Comparison of ENCODE assay signal across 8 mouse cellular contexts in genomic region chr11:97138554-97139226, GRCm38 (mm10). TPM values are rescaled to one million over a fixed set of nuclear protein-coding genes. Genes with fewer than 3 reads are reported as not detected.
DNase-seq lines count a peak whose midpoint lies in the region; ATAC-seq and TF ChIP-seq lines count a peak whose summit lies in the region.

No protein-coding gene starts in this region.

- peak overlapping the region; percentile 42 for H3K4me3 ChIP-seq in left cerebral cortex, adult 2 months
- peak overlapping the region; percentile 43 for H3K4me3 ChIP-seq in forebrain, embryonic 16.5 days (replicated peaks; ENCODE audit: low read length)
- peak overlapping the region; percentile 39 for H3K4me3 ChIP-seq in neural tube, embryonic 13.5 days

- intact Hi-C loops in left cerebral cortex, adult 2 months (cut with DNase I) = no loop called here

- no peak for TF ChIP-seq CTCF in left cerebral cortex, adult 2 months (IDR thresholded peaks at IDR 0.05)

- WGBS in forebrain, embryonic 16.5 days = 4% methylated on average over 60 of the region's 69 CpGs
- 5% methylated on average over 64 of the region's 69 CpGs for WGBS in neural tube, embryonic 13.5 days

- H3K4me2 ChIP-seq in forebrain, embryonic 16.5 days (ENCODE audit: low read length) = peak overlapping the region; percentile 68
- H3K4me2 ChIP-seq in neural tube, embryonic 13.5 days = peak overlapping the region; percentile 67

- peak; percentile 67 for ATAC-seq in forebrain, embryonic 16.5 days
- ATAC-seq in neural tube, embryonic 13.5 days (ENCODE audit: low read depth) = peak; percentile 84
- no peak for ATAC-seq in CD4-positive, CD25-positive, alpha-beta regulatory T cell, adult 4 months

- peak overlapping the region; percentile 67 for H3K9ac ChIP-seq in forebrain, embryonic 16.5 days (replicated peaks; ENCODE audit: low read depth, low read length)
- H3K9ac ChIP-seq in neural tube, embryonic 13.5 days = peak overlapping the region; percentile 77

- H3K27ac ChIP-seq in left cerebral cortex, adult 2 months = peak overlapping the region; percentile 67
- H3K27ac ChIP-seq in forebrain, embryonic 16.5 days (ENCODE audit: low read length) = no peak overlapping the region
- H3K27ac ChIP-seq in neural tube, embryonic 13.5 days (replicated peaks) = peak overlapping the region; percentile 87

- peaks cover 13% of the 10 kb centered on the region for H3K4me1 ChIP-seq in forebrain, embryonic 16.5 days (replicated peaks; ENCODE audit: control insufficient read depth, insufficient read depth, low read length)
- H3K4me1 ChIP-seq in neural tube, embryonic 13.5 days (replicated peaks) = peaks cover 37% of the 10 kb centered on the region

- H3K27me3 ChIP-seq in forebrain, embryonic 16.5 days (replicated peaks; ENCODE audit: control insufficient read depth, insufficient read depth, low read length) = no peaks in the 10 kb centered on the region
- peaks cover 16% of the 10 kb centered on the region for H3K27me3 ChIP-seq in neural tube, embryonic 13.5 days

- no peaks in the 10 kb centered on the region for H3K36me3 ChIP-seq in forebrain, embryonic 16.5 days (ENCODE audit: control insufficient read depth, insufficient read depth)
- H3K36me3 ChIP-seq in neural tube, embryonic 13.5 days = peaks cover 35% of the 10 kb centered on the region; the same call in 1 of the 2 replicates

- peak; percentile 45 to 65 for DNase-seq in left cerebral cortex, adult 2 months (ENCODE audit: extremely low spot score in 1 of 2, low spot score in 2 of 2)
- DNase-seq in left cerebral cortex, adult 9 months (ENCODE audit: low spot score in 2 of 2) = no peak
- DNase-seq in cerebellum, adult 18-20 months = peak; percentile 52 to 71
- peak; percentile 44 to 69 for DNase-seq in kidney, postnatal 25 days
- DNase-seq in spleen, adult 18-20 months = no peak

- H3K9me3 ChIP-seq in forebrain, embryonic 16.5 days (ENCODE audit: control insufficient read depth, low read length) = no peaks in the 10 kb centered on the region
- no peaks in the 10 kb centered on the region for H3K9me3 ChIP-seq in neural tube, embryonic 13.5 days

RNA-seq across cellular contexts. Expression of gene Tbkbp1, which starts 12.6 kb away (rescaled TPM):
- total RNA-seq in left cerebral cortex, adult 2 months (2021) = 10 to 100 TPM; 52.7 to 56.8 TPM
- 5.7 and 6.0 TPM in 2 replicates for polyA plus RNA-seq in forebrain, embryonic 16.5 days (2015; fragmentation: Nextera tagmentation; extraction: Ambion mirVana)
- polyA plus RNA-seq in neural tube, embryonic 13.5 days (2015; fragmentation: Nextera tagmentation; extraction: Ambion mirVana) = 9.1 and 9.5 TPM in 2 replicates
- polyA plus RNA-seq in CD4-positive, CD25-positive, alpha-beta regulatory T cell, adult 4 months (2017; shearing (Covaris generic)) = under 1 TPM in 1 of 2 experiments, not detected in 1; 0.09 TPM

RNA-seq across cellular contexts. Expression of gene Tbx21, which starts 23.6 kb away (rescaled TPM):
- total RNA-seq in left cerebral cortex, adult 2 months (2021) = under 1 TPM; 0.32 to 0.40 TPM
- 0.35 and 0.38 TPM in 2 replicates for polyA plus RNA-seq in forebrain, embryonic 16.5 days (2015; fragmentation: Nextera tagmentation; extraction: Ambion mirVana)
- polyA plus RNA-seq in neural tube, embryonic 13.5 days (2015; fragmentation: Nextera tagmentation; extraction: Ambion mirVana) = 0.07 and 0.15 TPM in 2 replicates
- polyA plus RNA-seq in CD4-positive, CD25-positive, alpha-beta regulatory T cell, adult 4 months (2017; shearing (Covaris generic)) = 1 to 10 TPM; 2.2 TPM

RNA-seq across cellular contexts. Expression of gene Kpnb1, which starts 49.0 kb away (rescaled TPM):
- 100 to 1,000 TPM; 108 to 120 TPM for total RNA-seq in left cerebral cortex, adult 2 months (2021)
- 39.0 and 40.6 TPM in 2 replicates for polyA plus RNA-seq in forebrain, embryonic 16.5 days (2015; fragmentation: Nextera tagmentation; extraction: Ambion mirVana)
- polyA plus RNA-seq in neural tube, embryonic 13.5 days (2015; fragmentation: Nextera tagmentation; extraction: Ambion mirVana) = 31.0 and 34.8 TPM in 2 replicates
- 10 to 100 TPM; 23.5 to 33.4 TPM for polyA plus RNA-seq in CD4-positive, CD25-positive, alpha-beta regulatory T cell, adult 4 months (2017; shearing (Covaris generic))

Comparison
In these comparisons a context has a peak if more than half of its experiments do, and no peak if none do; other contexts are left out.
1. DNase-seq: peak in left cerebral cortex, adult 2 months (2 of 2), cerebellum, adult 18-20 months (2 of 2) and kidney, postnatal 25 days (2 of 2); none in left cerebral cortex, adult 9 months (0 of 2) and spleen, adult 18-20 months (0 of 2).
2. Peak in every context shown above with its lines, with median percentiles within 50 percentile points of each other: H3K4me3 ChIP-seq.